Mouse (Mus musculus): ENCODE data around the gene Tmem242. TPM values are rescaled to one million over a fixed set of nuclear protein-coding genes. Genes with fewer than 3 reads are reported as not detected.
A peak's percentile ranks its signal among the peaks of the same experiment; 100 is the strongest.

Gene Tmem242
- polyA plus RNA-seq, 1 experiment from 2014 or later: 141 TPM

DNA sequence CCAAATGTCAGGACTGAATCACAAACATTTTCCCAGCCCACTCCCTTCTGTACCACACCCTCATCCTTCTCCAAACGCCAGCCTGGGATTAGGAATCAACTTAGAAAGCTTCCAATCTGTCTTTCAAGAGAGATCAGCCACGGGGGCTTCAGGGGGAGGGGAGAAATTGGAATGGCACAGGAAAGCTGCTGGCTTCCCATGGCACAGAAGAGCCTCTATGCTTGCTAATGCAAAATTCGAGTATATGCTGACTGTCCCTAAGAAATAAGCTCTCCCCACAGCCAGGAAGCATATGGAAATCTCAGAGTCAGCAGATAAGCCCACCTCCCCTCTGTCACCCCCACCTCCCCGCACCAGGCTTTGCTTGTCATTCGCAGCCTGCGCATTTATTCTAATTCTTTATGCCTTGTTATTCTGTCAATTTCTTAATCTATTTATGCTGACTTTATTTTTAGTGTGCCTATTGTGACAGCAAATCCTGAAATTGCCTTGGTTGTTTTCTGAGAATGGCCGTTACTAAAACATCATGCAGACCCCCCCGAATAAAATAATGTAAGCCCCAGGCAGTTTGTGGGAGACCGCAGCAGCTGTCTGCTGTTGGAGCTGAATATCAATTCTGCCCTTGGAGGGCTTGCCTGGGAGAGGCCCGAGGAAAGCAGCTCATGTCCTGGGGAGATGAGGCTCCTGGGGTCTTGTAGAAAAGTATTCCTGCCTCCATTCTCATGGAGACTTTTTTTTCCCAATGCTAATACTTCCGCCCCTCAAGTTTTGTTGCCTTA lies 62.7 kb downstream of the Tmem242 start:
- no peak overlapping the region for H3K9ac ChIP-seq (ENCODE audit: low read length)
- H3K9me3 ChIP-seq (ENCODE audit: control insufficient read depth, low read length): no peaks in the 10 kb centered on the region
- no peaks in the 10 kb centered on the region for H3K27me3 ChIP-seq (ENCODE audit: control insufficient read depth, insufficient read depth, low read length)
- H3K4me3 ChIP-seq (ENCODE audit: control insufficient read depth in 1 of 2, insufficient read depth in 1 of 2, low read depth in 1 of 2, low read length in 2 of 2): no peak overlapping the region
- no peaks in the 10 kb centered on the region for H3K36me3 ChIP-seq (ENCODE audit: control insufficient read depth, insufficient read depth, low read length)
- WGBS: 34% methylated on average over 11 of the region's 11 CpGs
- no peak overlapping the region for H3K27ac ChIP-seq (replicated peaks in 1 of 2; ENCODE audit: control insufficient read depth in 1 of 2, insufficient read depth in 1 of 2, low read depth in 2 of 2, low read length in 2 of 2)
- H3K4me1 ChIP-seq (ENCODE audit: control insufficient read depth in 2 of 2, insufficient read depth in 2 of 2, low read length in 2 of 2): peaks cover 2 to 9% of the 10 kb centered on the region in 2 experiments; a peak in 3 of 4 replicates
- no peak for ATAC-seq (ENCODE audit: insufficient number of reproducible peaks, insufficient read depth, low FRiP score, low read depth)
- H3K4me2 ChIP-seq (ENCODE audit: low read length): no peak overlapping the region

DNA sequence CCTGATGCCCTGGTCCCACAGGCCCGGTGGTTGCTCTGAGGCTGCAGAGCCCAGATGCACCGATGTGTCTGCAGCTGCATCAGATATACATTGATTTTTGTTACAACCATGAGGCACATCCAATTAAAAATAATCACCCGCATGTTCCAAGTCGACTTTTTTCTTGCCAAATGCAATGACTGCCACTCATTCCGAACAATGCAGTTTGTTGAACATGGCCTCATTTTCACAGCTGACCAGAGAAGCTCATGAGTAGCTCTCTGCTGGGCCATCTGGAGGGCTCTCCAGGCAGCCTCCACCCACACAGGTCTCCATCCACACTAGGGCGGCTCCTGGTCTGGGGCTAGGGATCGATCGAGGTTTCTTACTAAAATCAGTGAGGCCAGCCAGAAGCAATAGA lies 67.1 kb downstream of the Tmem242 start:
- no peak overlapping the region for H3K9ac ChIP-seq (ENCODE audit: low read length)
- peaks cover 11 to 28% of the 10 kb centered on the region in 2 experiments for H3K4me1 ChIP-seq (ENCODE audit: control insufficient read depth in 2 of 2, insufficient read depth in 2 of 2, low read length in 2 of 2)
- 75% methylated on average over 8 of the region's 8 CpGs for WGBS
- H3K27ac ChIP-seq (replicated peaks in 1 of 2; ENCODE audit: control insufficient read depth in 1 of 2, insufficient read depth in 1 of 2, low read depth in 2 of 2, low read length in 2 of 2): 0 out of 4 replicates have a peak overlapping the region, but pooled peaks of 1 of the 2 experiments have one; percentile 17
- H3K4me3 ChIP-seq (ENCODE audit: control insufficient read depth in 1 of 2, insufficient read depth in 1 of 2, low read depth in 1 of 2, low read length in 2 of 2): no peak overlapping the region
- peaks cover 4% of the 10 kb centered on the region; the same call in 1 of the 2 replicates for H3K9me3 ChIP-seq (ENCODE audit: control insufficient read depth, low read length)
- no peak for ATAC-seq (ENCODE audit: insufficient number of reproducible peaks, insufficient read depth, low FRiP score, low read depth)
- no peaks in the 10 kb centered on the region for H3K36me3 ChIP-seq (ENCODE audit: control insufficient read depth, insufficient read depth, low read length)
- no peak overlapping the region for H3K4me2 ChIP-seq (ENCODE audit: low read length)
- no peaks in the 10 kb centered on the region for H3K27me3 ChIP-seq (ENCODE audit: control insufficient read depth, insufficient read depth, low read length)

DNA sequence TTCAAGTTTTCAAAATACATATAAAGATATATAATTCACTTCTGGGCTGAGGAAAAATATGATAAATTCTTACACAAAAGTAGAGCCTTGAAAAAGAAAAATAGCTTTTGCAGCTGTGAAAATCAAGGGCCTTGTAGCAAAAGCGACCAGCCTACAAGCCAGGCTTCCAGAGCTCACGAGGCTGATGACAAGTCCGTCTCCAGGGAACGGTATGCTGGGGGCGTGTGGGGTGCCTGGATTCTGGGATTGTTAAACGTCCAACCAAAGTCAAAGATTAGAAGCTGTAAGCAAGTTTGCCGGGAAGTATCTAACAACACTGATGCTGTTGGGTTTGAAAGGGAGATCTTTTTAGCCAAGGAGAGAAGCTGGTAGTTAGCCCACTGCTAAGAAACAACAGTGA lies 68.5 kb downstream of the Tmem242 start:
- Histone ChIP-seq H3K4me1 (ENCODE audit: control insufficient read depth in 2 of 2, insufficient read depth in 2 of 2, low read length in 2 of 2) (peaks cover 11 to 28% of the 10 kb centered on the region in 2 experiments), H3K27ac (replicated peaks in 1 of 2; ENCODE audit: control insufficient read depth in 1 of 2, insufficient read depth in 1 of 2, low read depth in 2 of 2, low read length in 2 of 2) (peak overlapping the region; percentile 57 to 68), H3K4me3 (ENCODE audit: control insufficient read depth in 1 of 2, insufficient read depth in 1 of 2, low read depth in 1 of 2, low read length in 2 of 2) (no peak overlapping the region), H3K4me2 (ENCODE audit: low read length) (peak overlapping the region; percentile 30; the same call in 1 of the 2 replicates), H3K36me3 (ENCODE audit: control insufficient read depth, insufficient read depth, low read length) (no peaks in the 10 kb centered on the region), H3K9me3 (ENCODE audit: control insufficient read depth, low read length) (peaks cover 4% of the 10 kb centered on the region; the same call in 1 of the 2 replicates), H3K9ac (ENCODE audit: low read length) (no peak overlapping the region), H3K27me3 (ENCODE audit: control insufficient read depth, insufficient read depth, low read length) (no peaks in the 10 kb centered on the region)
- peak; percentile 61; the same call in 1 of the 2 replicates for ATAC-seq (ENCODE audit: insufficient number of reproducible peaks, insufficient read depth, low FRiP score, low read depth)
- 12% methylated on average over 7 of the region's 7 CpGs for WGBS

DNA sequence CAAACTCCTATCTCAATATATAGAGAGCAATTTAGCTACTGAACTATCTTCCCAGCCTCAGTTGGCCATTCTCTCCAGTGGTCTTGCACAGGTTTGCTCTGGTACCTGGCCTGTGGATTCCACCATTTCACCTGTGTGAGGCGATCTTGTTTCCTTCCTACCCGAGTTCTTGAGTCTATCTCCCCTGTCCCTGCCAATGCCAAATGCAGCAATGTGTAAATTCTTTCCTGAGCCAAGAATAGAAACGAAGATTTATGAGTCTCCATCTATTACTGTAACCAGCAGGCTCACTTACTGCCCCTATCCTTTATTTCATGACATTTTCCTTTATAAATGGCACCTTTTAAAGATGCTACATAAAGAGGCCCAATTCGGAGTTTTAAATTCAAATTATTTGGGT lies 69.0 kb downstream of the Tmem242 start:
- Histone ChIP-seq H3K27me3 (ENCODE audit: control insufficient read depth, insufficient read depth, low read length) (no peaks in the 10 kb centered on the region), H3K27ac (replicated peaks in 1 of 2; ENCODE audit: control insufficient read depth in 1 of 2, insufficient read depth in 1 of 2, low read depth in 2 of 2, low read length in 2 of 2) (peak overlapping the region; percentile 24 to 68; a peak in 2 of 4 replicates), H3K4me3 (ENCODE audit: control insufficient read depth in 1 of 2, insufficient read depth in 1 of 2, low read depth in 1 of 2, low read length in 2 of 2) (no peak overlapping the region), H3K36me3 (ENCODE audit: control insufficient read depth, insufficient read depth, low read length) (no peaks in the 10 kb centered on the region), H3K9me3 (ENCODE audit: control insufficient read depth, low read length) (peaks cover 4% of the 10 kb centered on the region; the same call in 1 of the 2 replicates), H3K4me1 (ENCODE audit: control insufficient read depth in 2 of 2, insufficient read depth in 2 of 2, low read length in 2 of 2) (peaks cover 11 to 28% of the 10 kb centered on the region in 2 experiments), H3K9ac (ENCODE audit: low read length) (no peak overlapping the region), H3K4me2 (ENCODE audit: low read length) (peak overlapping the region; percentile 30; the same call in 1 of the 2 replicates)
- ATAC-seq (ENCODE audit: insufficient number of reproducible peaks, insufficient read depth, low FRiP score, low read depth): no peak
- WGBS: 27% methylated on average over 4 of the region's 4 CpGs

DNA sequence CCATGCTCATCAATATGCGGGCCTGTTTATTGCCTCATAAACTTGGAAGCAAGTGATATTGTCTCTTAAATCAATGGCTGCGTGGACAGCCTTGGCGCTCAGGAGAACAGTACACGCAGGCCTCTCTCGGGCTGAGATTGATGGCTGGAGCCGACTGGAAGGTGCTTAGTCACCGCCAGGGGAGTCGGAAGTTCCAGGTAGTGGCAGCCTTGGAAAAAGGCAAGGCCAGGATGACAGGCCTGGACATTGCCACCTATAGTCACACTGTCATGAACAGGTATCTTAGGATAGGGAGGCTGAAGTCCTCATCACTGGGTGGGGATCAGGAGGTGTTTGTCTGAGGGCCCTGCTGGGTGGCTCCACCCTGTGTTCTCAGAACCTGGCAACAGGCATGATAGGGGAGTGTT lies 74.1 kb downstream of the Tmem242 start:
- 77% methylated on average over 8 of the region's 8 CpGs for WGBS
- H3K4me1 ChIP-seq (ENCODE audit: control insufficient read depth in 2 of 2, insufficient read depth in 2 of 2, low read length in 2 of 2): peaks cover 3 to 8% of the 10 kb centered on the region in 2 experiments; a peak in 3 of 4 replicates
- H3K27ac ChIP-seq (replicated peaks in 1 of 2; ENCODE audit: control insufficient read depth in 1 of 2, insufficient read depth in 1 of 2, low read depth in 2 of 2, low read length in 2 of 2): no peak overlapping the region
- H3K4me2 ChIP-seq (ENCODE audit: low read length): no peak overlapping the region
- no peak overlapping the region for H3K9ac ChIP-seq (ENCODE audit: low read length)
- ATAC-seq (ENCODE audit: insufficient number of reproducible peaks, insufficient read depth, low FRiP score, low read depth): no peak
- H3K36me3 ChIP-seq (ENCODE audit: control insufficient read depth, insufficient read depth, low read length): no peaks in the 10 kb centered on the region
- H3K27me3 ChIP-seq (ENCODE audit: control insufficient read depth, insufficient read depth, low read length): no peaks in the 10 kb centered on the region
- H3K4me3 ChIP-seq (ENCODE audit: control insufficient read depth in 1 of 2, insufficient read depth in 1 of 2, low read depth in 1 of 2, low read length in 2 of 2): no peak overlapping the region
- peaks cover 4% of the 10 kb centered on the region; the same call in 1 of the 2 replicates for H3K9me3 ChIP-seq (ENCODE audit: control insufficient read depth, low read length)

Small RNA genes lying within 50 kb of the gene (microRNA-seq; reads per million reads assigned to microRNA genes)
- gene Gm22475: not detected

Other genes starting within 250 kb of the Tmem242 start
- gene Ldhal6b, start 21.5 kb downstream of the Tmem242 start, polyA plus RNA-seq (2014; fragmentation: Nextera tagmentation; extraction: Ambion mirVana): not detected in 2 replicates
- 1.2 and 1.5 TPM in 2 replicates for gene Zdhhc14, start 52.3 kb upstream of the Tmem242 start, polyA plus RNA-seq (2014; fragmentation: Nextera tagmentation; extraction: Ambion mirVana)